Mouse (Mus musculus) left cerebral cortex, adult 8-10 months (tissue): ENCODE results near the gene Sltm. TPM values are rescaled to one million over a fixed set of nuclear protein-coding genes. Genes with fewer than 3 reads are reported as not detected.
"Not testable (repeated sequence)": the region's sequence is repeated elsewhere in the genome, so short reads cannot be mapped to it uniquely, and the experiment has no call there.

Source experiments
- DNase-seq, 2 experiments: peaks; one replicate each; pipeline ENCODE4 v3.0.0; 2022; ENCODE audit warnings: low spot score in 2 of 2
- total RNA-seq, 4 experiments: library from RNA; stranded (reverse); gene quantifications; 2 replicates each; pipeline ENCODE4 v1.2.4; 2022

The Sltm gene
- 10 to 100 TPM; 43.5 to 51.9 (median 49.4) TPM for total RNA-seq

DNA sequence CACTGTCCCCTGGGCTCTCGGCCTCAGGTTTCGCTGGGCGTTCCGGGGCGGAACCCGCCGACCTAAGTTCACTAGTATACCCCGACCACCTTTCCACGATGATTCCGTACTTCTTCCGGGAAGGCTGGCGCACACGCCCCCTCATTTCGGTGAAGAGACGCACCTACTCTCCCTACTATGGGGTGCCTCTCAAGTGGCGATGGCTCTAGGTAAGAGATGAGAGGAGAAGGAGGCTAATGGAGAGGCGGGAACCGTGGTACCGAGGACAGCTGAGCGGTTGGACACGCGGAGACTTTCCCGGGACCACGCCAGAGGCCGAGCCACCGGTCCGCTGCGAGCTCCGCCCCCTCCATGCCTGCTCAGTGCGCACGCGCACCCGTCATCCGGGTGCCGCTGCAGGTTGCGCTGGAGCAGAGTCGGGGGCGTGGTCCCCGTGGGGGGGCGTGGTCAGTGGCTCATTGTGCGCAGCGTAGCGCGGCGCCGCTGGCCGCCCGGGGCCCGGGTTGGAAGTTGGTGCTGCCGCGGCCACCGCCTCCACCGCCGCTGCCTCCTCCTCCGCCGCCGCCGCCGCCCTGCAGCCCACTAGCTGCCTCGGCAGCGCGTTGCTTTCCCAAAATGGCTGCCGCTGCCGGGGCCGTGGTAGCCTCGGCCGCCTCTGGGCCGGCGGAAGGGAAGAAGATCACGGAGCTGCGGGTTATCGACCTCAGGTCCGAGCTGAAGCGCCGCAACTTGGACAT, at the start of gene Sltm:
Sltm (plus strand) TSS at position 450 of the 737 bp plus-strand sequence.
- DNase-seq: peak; percentile 96 to 97

DNA sequence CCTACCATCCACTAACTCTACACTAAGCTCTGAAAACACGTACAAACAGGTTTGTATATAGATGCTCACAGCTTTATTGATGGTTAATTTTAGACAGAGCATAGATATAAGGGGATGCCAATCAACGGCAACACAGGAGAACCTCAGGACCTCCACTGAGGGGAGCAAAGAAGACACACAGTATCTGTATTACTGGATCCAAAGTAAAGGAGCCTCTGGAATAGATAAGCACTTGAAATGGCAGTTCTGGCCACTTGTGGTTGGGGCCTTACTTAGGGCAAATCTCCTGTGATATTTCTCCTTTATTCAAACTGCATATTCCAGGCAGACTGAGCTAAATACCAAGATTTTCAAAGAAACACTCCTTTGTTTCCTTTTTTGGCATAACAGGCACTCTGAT, 49.5 kb upstream of the Sltm start:
- DNase-seq: no peak

DNA sequence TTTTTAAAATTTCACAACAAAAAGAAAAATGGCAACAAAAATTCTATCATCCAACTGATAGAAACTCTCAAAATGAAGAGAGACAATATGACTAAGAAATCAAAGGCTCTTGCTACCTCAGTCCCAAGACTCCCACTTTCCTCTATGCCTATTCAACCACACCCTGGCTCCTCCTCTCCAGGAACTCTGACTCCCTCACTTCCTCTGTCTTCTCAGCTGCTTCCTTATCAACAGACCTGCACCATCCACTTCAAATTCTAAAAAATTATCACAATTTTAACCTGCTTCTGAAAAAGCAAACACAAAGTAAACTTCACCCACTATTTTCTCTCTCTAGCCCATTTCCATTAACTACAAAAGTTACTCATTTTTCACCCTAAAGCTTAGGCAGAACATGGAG, 45.6 kb upstream of the Sltm start:
- DNase-seq: no peak

DNA sequence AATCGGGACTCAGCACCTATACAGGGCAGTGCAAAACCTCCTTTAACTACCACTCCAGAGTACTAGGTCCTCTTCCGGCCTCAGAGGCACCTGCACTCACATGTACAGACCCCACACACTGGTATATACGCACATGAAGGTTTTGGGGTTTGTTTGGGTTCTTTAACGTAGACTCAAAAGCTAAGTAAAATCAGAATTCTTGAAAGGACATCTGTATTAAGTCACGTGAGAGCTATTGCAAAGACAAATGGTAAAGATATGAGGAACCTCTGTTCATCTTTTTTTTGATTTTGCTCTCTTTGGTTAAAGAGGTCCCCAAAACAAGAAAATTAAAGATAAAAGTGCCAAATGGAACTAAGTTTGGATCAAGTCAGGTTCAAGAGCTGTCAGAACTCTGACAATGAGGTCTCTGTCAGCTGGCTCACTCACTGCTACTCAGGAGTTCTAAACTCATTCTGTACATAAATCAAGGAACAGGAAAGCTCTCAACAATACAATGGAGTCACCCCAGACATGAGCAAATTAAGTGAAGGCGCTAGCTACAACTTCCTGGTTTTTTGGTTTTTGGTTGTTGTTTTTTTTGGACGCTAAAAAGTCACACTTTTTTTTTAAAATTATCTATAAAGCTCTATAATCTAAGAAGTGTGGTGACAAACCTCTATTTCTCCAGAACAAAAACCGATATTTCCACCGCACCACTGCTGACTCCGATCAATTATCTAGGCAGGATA, 40.1 kb upstream of the Sltm start:
- DNase-seq: no peak

DNA sequence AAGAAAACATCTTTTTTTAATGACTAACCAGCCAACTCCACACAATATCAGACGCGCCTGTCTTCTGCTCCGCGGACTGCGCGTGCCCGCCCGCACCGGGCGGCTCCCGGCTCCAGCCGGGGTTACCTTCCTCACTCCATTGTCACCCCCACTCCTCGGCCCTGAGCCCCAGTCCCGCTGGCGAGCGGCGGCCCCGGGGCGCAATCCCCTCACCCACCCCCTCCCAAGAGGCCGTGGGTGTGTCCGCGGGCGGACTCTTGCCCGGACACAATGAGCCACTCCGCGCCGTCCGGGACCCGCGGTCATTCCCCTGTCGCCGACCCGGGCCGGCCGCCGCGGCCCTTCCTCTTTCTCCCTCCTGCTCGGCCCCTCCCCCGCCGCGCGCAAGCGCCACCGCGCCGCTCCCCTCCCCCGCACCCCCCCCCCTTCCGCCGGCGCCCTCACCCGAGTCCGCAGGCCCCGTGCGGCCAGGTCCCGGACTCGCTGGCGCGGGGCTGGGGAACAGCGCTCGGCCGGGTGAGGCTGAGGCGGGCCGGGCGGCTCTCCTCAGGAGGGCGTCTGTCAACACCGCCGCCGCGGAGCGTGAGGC, 39.4 kb upstream of the Sltm start:
- peak in 1 of 2 experiments; percentile 50 for DNase-seq

DNA sequence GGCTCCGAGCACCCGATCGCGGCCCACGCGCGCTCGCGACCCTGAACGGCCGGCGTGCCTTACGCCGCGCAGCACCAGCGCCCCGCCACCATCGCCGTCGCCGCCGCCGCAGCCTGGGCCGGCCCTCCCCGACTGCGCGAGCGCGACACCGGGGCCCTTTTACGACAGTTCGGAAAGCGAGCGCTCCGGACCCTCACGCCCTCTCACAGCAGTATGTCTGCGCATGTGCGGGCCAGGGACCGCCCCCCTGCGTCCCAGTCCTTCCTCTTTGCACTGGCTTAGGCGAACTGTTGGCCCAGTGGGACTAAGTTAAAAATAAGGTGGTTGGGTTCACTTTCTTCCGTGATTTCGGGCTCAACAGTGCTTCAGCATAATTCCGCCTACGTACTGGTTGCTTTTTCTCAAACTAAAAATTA, 38.9 kb upstream of the Sltm start, which contains the start of gene Rnf111:
Rnf111 (minus strand) TSS at position 100 of the 416 bp plus-strand sequence.
- peak; percentile 90 to 96 for DNase-seq

DNA sequence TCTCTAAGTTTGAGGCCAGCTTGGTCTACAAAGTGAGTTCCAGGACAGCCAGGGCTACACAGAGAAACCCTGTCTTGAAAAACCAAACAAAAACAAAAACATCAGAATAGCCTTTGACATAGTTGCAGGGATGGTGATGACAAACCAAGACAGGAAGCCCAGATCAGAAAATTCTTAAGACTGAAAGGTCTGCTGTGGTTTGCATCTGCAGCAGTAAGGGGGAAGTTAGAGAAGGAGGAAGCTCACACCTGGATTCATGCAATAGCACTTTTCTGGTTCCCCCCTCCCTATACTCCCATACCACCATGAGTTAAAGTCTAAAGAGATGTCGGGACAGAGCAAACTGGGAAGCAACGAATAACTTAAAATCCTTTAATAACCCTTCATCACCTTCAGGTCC, 36.4 kb upstream of the Sltm start:
- no peak for DNase-seq

DNA sequence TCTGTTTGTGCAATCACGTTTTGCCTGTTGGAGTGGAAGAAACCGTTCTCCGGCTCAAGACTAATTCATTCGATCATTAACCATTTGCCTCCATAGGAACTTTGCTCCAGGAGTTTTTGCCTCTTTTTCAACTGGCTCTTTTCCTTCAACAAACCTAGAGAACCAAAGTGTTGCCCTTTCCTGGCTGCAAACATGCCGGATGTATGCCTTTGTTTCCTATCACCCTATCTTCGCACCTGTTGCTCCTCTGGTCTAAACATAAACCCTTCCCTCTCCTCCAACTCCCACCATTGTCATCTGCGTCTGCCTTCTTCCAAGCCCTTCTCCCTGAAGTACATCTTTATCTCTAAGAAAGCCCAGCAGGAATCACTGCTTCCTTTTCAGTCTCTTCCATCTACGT, 35.8 kb upstream of the Sltm start:
- DNase-seq: no peak

DNA sequence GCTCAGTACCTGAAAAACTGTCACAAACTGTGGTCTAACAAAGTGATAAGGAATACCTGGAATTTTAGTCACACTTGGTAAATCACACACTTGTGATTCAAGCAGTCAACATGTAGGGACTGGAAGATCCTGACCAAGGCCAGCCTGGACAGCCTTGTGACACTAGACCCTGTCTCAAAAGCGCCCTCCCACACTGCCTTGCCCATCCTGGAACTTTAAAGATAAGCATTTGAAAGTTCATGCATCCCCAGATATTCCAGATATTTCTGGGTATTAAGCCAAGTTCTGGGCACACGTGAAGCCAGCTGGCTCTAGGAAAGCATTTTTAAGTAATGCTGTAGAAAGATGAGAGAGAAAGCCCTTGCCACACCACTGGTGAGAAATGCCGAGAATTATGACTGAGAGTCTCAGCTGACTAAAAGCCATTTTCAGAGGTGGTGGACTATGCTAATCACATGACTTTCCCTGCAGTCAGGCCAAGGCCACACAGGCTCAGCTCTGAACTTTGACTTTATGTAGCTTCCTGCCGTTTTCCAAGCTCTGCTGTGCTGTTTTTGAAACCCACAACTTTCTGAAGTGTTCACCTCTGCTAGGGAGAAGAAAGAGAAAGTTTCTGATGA, 32.5 kb upstream of the Sltm start:
- DNase-seq: no peak

DNA sequence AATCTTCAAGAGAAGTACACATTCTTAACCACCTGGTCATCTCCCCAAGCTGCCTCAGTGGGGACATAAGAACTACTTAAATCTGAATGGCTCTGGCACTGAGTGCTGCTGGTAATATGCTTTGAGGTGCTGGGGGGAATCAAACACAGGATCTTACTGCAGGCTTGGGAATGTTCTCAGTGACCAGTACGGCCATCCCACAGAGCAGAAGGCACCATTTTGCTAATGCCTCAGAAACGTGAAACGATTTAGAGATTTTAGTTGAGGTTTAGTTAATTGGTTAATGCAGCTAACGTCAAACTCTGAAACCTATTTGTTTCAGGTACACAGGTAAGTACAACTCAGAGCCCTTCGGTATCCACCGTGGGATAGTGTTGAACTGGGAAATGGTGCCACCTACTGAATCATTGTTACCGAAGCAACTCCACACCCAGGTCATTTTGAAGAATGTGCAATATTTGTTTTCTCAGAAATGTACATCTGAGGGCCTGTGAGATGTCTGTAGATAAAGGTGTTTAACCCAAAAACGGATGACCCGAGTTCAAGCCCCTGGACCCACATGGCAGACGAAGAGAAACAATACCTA, 31.5 kb upstream of the Sltm start:
- no peak for DNase-seq

DNA sequence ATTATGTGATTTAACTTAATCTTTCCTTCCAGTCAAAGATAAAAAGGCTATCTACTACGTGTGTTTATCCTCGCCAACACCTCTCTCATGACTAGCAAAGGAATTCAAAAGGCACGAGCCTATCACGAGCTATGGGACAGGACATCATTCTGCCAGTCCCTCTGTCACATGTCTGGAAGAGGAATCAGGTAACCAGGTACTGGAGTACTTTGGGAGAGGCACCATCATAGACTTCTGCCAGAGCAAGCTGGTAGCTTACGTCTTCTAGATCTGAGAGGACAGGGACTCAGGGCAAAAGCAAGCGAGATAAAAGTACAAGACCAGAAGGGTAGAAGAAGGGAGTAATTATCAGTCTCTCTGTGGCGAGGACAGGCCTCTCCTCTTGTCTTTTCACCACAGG, 30.9 kb upstream of the Sltm start:
- DNase-seq: no peak

DNA sequence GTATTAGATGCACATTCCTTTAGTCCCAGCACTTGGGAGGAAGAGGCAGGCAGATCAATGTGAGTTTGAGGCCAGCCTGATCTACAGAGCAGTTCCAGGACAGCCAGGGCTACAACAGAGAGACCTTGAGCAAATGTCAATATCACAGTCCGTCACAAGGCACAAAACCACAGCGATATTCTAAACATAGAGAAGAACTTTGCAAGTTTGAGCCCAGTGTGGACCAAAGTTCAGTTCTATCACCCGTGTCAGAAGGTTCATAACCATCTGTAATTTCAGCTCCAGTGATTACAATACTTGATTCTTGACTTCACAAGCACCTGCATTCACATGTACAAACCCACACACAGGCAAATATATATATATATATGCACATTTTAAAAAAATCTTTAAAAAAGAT, 21.9 kb upstream of the Sltm start:
- DNase-seq: no peak

DNA sequence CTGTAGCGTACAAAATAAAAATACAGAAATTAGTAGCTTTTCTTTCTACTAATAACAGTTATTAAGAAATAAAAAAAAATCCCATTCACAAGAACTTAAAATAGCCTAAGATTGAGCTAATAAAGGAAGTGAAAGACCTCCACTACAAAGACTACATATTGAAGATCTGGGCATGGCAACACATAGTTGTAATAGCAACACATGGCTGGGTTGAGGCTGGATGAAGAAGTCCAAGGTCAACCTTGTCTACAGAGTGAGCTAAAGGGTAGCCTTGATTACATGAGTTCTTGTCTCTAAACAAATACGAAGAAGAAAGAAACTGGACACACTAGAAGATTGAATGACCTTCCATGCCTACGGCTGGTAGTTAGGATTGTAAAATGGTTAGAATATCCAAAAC, 18.7 kb upstream of the Sltm start:
- no peak for DNase-seq

DNA sequence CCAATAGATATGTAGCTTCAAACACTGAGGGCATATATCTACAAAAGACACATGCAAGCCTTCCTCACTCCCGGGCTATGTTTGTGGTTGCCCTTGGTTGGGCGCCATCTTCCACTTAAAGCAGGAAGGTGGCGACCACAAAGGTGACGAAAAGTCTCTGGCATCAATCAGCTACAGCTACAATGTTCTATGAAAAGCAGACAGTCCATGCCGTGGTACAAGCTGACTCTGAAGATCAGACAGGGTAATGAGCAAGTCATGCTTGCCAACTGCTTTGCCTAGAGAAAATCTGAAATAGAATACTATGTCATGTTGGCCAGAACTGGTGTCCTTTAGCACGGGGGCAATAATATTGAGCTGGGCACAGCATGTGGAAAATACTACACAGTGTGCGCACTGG, 18.2 kb upstream of the Sltm start:
- DNase-seq: no peak

DNA sequence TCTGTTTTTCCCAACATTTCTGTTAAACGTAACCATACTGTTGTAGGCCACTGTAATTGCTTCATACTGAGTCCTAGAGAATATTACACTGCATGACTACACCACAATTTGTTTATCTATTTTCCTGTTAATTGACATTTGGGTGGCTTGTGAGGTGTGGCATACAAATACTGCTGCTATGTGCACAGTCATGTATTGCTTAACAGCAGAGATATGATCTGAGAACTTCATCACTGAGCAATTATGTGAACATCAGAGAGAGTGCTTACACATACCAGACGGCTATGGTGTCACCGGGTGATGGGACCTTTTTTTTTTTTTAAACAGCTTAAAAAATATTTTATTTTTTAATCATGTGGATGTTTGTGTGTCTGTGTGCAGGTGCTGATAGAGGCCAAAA, 9.2 kb upstream of the Sltm start:
- DNase-seq: no peak

DNA sequence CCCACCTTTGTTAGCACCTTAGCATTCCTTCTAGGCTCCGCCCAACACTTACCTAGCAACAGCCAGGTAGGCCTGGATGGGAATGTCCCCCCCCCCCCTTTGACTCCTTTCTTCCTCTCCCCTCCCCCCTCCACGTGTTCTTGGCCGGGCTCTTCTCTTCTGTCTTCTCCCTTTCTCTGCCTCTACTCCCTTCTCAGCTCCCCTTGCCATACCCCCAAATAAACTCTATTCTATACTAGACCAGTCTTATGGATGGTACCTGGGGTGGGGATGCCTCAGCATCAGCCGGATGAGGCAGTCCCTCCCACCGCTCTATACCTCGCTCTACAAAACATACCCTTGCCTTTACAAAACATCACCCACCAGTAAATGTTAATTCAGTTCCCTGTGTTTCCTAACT, 970 bp upstream of the Sltm start:
- no peak for DNase-seq

DNA sequence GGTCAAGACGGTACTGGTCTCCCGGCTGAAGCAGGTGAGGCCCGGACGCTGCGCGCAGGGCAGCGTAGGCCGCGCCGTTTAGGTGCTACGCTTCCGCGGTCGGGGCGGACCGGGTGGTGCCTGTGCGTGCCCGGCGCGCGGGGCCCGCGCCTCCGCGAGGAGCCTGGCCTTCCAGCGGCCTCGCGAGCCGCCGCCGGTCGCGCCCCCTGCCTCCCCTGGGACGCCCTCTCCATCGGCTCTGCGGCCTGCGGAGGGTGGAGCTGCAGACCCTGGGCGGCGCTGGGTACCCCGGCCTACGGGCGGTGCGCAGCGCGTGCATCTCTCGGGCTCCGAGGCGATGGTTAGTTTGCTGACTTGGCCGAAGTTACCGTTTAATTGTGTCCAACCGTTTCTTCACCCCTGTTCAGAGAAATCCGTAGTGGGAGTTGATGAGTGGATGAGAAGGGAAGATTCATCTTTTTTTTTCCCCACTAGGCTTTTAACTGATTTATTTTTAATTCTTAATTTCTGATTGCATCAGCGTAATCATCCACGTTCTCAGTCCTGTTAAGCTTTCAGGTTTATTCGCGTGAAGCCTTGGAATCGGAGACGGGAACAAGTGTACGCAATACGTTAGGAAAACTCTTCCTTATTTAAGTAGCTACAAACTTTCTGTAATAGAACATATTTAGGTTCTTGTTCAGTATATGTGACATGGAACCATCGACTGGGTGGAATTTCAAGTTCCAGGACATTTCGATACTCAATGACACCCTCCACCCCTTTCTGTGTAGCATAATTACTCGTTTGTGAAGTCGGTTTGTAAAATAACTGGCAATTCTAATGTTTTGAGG, 710 bp downstream of the Sltm start:
- DNase-seq: peak in 1 of 2 experiments; percentile 38

DNA sequence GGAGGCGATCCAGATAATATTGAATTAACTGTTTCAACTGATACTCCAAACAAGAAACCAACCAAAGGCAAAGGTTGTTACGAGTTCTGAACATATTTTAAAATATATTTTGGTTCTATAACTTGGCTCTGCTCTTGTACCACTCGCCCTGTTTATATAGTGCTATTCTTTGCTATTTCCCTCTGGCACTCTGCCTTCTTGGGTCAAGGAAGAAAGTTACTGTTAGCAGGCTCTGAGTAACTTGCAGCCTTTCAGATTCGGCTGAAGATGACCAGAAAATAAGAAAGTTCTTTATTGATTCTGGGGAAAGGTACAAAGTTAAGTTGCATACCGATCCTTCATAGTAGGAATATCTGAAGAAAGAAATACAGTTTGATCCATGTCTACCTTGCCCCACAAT, 1.4 kb downstream of the Sltm start:
- no peak for DNase-seq

DNA sequence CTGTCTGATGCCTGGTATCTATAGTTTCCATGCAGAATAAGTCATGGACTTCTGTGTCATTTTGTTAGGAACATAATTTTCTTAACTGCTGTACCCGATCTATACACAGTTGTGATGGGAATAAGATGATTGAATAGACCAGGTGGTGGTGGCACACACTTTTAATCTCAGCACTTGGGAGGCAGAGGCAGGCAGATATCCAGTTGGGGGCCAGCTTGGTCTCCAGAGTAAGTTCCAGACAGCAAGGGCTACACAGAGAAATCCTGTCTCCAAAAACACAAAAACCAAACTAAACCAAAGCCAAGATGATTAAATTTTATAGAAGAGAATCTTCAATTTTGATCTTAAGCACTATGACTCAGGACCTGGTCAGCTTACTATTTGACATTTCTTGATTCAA, 2.3 kb downstream of the Sltm start:
- DNase-seq: no peak

DNA sequence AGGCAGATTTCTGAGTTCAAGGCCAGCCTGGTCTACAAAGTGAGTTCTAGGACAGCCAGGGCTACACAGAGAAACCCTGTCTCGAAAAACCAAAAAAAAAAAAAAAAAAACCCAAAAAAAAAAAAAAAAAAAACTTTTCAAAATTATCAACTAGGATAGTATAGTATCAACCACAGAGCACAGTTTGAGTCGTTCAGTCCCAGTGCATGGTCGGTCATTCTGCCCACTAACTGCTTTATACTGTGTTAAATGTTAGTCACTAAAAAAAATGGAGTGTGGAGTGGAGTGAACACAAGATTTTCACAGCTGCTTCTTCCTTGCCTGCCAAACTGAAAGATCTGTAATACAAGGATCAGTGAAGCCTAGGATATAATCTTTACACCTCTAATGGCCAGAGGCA, 4.0 kb downstream of the Sltm start:
- not testable (repeated sequence) for DNase-seq

DNA sequence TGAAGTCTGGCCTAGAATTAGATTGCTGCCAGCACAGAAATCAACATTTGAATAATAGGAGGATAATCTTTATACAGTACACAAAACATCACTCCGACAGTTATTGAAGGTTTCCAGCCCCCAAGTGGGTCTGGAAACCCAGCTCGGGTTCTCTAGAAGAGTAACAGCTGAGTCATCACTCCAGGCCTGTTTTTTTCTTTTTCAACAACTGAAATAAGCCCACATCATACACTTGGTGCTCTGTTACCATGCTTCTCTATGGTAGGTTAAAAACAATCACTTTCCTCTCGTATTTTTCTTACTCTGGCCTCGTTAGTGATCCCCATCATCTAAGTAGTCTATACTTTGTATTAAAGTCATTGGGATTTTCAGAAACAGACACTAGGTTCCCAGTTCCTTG, 5.8 kb downstream of the Sltm start:
- DNase-seq: no peak
